Mouse (Mus musculus) large intestine, adult 2 months (tissue): ENCODE results near the gene Kera. TPM values are rescaled to one million over a fixed set of nuclear protein-coding genes. Genes with fewer than 3 reads are reported as not detected.

Experiments used
- DNase-seq: peaks from one replicate; pipeline ENCODE4 v3.0.0-alpha.2; 2012; ENCODE audit warnings: low read depth, low spot score
- WGBS: fragments of 180-500 bp; shearing (Covaris S2); methylation state at CpG from one replicate; pipeline ENCODE4 v1.1.7; 2018; 5-methylcytosine and 5-hydroxymethylcytosine counted together
- polyA plus RNA-seq: library from polyadenylated mRNA; depleted of rRNA; stranded (reverse); fragments of >200 nt; gene quantifications from 2 replicates; pipeline ENCODE4 v1.2.3, GENCODE M21; 2012; rRNA removed

Kera gene
- polyA plus RNA-seq, result not detected in 2 replicates

GRCm38 (mm10) chr10:97606579-97606978 lies at the start of gene Kera:
TSS of gene Kera (plus strand) at chr10:97606879.
- DNase-seq, result no peak
- WGBS, result 72% methylated on average over 2 of the region's 2 CpGs

GRCm38 (mm10) chr10:97564957-97565856 lies 41.5 kb upstream of the Kera start, which contains the start of gene Lum:
TSS of gene Lum (plus strand) at chr10:97565128.
- no peak for DNase-seq
- 49% methylated on average over 10 of the region's 10 CpGs for WGBS

GRCm38 (mm10) chr10:97567489-97568135 lies 39.1 kb upstream of the Kera start:
- 54% methylated on average over 8 of the region's 8 CpGs for whole genome bisulfite sequencing
- DNase-seq, result no peak

GRCm38 (mm10) chr10:97582543-97583231 lies 24.0 kb upstream of the Kera start:
- DNase-seq, result no peak
- WGBS, result 60% methylated on average over 4 of the region's 4 CpGs

GRCm38 (mm10) chr10:97584176-97584575 lies 22.5 kb upstream of the Kera start:
- WGBS, result 29% methylated on average over 3 of the region's 3 CpGs
- DNase-seq, result no peak

GRCm38 (mm10) chr10:97587159-97587558 lies 19.5 kb upstream of the Kera start:
- 66% methylated on average over 5 of the region's 5 CpGs for WGBS

GRCm38 (mm10) chr10:97589574-97589973 lies 17.1 kb upstream of the Kera start:
- no peak for DNase-seq
- 77% methylated on average over 6 of the region's 6 CpGs for WGBS

More at GRCm38 (mm10) chr10:97587159-97587558, 19.5 kb upstream of the Kera start:
- no peak for DNase-seq

- WGBS, result 36% methylated on average over 3 of the region's 3 CpGs
- no peak for DNase-seq
Measured at GRCm38 (mm10) chr10:97591036-97591435, 15.6 kb upstream of the Kera start.

- no peak for DNase-seq
- 62% methylated on average over 3 of the region's 3 CpGs for WGBS
Measured at GRCm38 (mm10) chr10:97591685-97592084, 15.0 kb upstream of the Kera start.

- WGBS, result 82% methylated on average over 1 of the region's 1 CpGs
- no peak for DNase-seq
Measured at GRCm38 (mm10) chr10:97595680-97596079, 11.0 kb upstream of the Kera start.

- 71% methylated on average over 4 of the region's 4 CpGs for WGBS
- no peak for DNase-seq
Measured at GRCm38 (mm10) chr10:97601744-97602143, 4.9 kb upstream of the Kera start.

GRCm38 (mm10) chr10:97603256-97603655 lies 3.4 kb upstream of the Kera start:
- DNase-seq, result no peak

- DNase-seq, result no peak
- 82% methylated on average over 1 of the region's 1 CpGs for WGBS
Measured at GRCm38 (mm10) chr10:97622328-97622727, 15.6 kb downstream of the Kera start.

GRCm38 (mm10) chr10:97624381-97624780 lies 17.7 kb downstream of the Kera start:
- DNase-seq, result no peak
- 58% methylated on average over 2 of the region's 2 CpGs for WGBS

GRCm38 (mm10) chr10:97625116-97625515 lies 18.4 kb downstream of the Kera start:
- DNase-seq, result no peak
- WGBS, result 43% methylated on average over 4 of the region's 4 CpGs

- DNase-seq, result no peak
- WGBS, result 78% methylated on average over 1 of the region's 1 CpGs
Measured at GRCm38 (mm10) chr10:97626543-97626942, 19.9 kb downstream of the Kera start.

GRCm38 (mm10) chr10:97631061-97631460 lies 24.4 kb downstream of the Kera start:
- 67% methylated on average over 3 of the region's 3 CpGs for WGBS
- DNase-seq, result no peak

GRCm38 (mm10) chr10:97641926-97642325 lies 35.2 kb downstream of the Kera start:
- WGBS, result 74% methylated on average over 2 of the region's 2 CpGs
- no peak for DNase-seq

GRCm38 (mm10) chr10:97643768-97644167 lies 37.1 kb downstream of the Kera start, which contains the start of gene Epyc:
TSS of gene Epyc (plus strand) at chr10:97644068.
- no peak for DNase-seq
- WGBS, result 71% methylated on average over 2 of the region's 2 CpGs

- DNase-seq, result no peak
- WGBS, result 29% methylated on average over 2 of the region's 2 CpGs
Measured at GRCm38 (mm10) chr10:97650334-97650733, 43.7 kb downstream of the Kera start.
